Mouse (Mus musculus) cerebellum, adult 11 months (tissue): ENCODE results near the gene Ccr1l1.
"Not testable (repeated sequence)": the region's sequence is repeated elsewhere in the genome, so short reads cannot be mapped to it uniquely, and the experiment has no call there.

Experiments
- DNase-seq: peaks from one replicate; pipeline ENCODE4 v3.0.0; 2022

Gene Ccr1l1

DNA sequence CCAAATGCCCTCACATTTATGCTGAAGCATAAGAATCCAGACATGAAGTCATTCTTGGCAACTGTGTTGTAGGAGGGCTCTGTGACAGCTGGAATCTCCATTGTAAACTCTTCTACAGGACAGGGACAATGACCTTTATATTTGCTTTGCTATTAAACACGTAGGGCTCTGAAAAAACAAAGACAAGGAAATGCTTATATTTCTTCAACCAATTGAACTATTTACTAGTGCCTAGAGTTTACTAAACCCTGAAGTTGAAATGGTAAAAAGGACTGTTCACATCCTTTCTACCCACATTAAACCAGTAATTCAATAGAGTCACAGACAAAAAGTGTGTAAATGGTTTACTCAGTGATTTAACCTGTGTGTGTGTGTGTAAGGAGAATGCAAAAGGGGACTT is at the start of gene Ccr1l1:
Gene Ccr1l1, minus strand, starts transcription at position 101 of the 400 bp plus-strand sequence.
- DNase-seq = no peak

DNA sequence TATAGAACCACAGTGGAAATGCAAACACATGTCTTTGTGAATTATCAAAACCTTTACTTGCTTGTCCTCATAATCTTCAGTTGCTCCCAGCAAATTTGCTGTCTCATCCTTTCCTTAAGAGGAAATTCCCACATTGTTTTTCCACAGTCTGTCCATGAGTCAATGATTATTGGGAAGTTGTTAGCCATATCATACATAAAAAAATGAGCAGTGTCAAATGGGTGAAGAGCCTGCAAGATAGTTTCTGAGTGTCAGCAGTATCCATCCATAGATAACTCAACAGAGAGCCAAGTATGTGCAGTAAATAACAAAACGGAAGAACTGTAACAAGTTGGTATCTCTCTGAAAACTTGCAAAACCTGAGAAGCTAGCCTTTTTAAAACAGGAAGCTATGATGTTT is 43.5 kb upstream of the Ccr1l1 start, which contains the start of gene Ccr3:
Gene Ccr3, plus strand, starts transcription at position 301 of the 400 bp plus-strand sequence.
- DNase-seq = no peak

DNA sequence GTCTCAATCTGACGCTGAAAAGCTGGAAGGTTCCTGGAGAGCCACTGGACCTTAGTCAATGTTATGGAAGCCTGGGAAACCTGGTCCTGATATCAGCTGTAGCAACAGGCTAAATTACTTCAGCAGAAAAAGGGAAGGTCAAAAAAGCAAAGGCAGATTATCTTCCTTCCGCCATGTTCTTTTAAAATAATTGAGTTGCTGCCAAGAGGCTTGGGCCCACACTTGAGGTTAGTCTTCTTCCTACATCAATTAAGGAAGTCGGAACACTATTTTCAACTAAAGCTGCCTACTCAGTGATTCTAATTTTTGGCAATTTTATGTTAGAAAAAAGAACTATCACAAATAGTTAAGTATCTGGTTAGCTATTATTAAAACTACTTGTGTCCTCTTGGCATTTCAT is 41.7 kb upstream of the Ccr1l1 start:
- DNase-seq = no peak

- no peak for DNase-seq
Measured at GRCm38 (mm10) chr9:124016048-124016447, 37.8 kb upstream of the Ccr1l1 start.

DNA sequence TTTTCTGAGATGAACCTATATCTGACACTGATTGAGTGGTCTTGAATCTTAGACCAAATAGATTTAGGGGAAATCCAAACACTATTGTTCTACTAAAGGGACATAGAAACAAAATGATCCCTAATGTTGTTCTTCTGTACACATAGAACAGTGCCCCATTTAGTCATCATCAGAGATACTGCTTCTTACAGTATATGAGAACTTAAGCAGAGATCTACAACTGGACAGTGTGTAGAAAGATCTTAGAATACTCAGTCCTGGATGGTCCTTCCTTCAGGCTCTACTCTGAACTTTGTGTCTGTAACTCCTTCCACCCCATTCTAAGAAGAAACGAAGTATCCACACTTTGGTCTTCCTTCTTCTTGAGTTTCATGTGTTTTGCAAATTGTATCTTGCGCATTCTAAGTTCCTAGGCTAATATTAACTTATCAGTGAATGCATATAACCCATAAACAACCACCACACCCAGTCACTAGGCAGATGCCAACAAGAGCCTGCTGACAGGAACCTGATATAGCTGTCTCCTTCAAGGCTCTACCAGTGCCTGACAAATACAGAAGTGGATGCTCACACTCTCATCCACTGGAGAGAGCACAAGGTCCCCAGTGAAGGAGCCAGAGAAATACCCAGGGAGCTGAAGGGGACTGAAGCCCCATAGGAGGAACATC is 36.9 kb upstream of the Ccr1l1 start:
- DNase-seq = no peak

DNA sequence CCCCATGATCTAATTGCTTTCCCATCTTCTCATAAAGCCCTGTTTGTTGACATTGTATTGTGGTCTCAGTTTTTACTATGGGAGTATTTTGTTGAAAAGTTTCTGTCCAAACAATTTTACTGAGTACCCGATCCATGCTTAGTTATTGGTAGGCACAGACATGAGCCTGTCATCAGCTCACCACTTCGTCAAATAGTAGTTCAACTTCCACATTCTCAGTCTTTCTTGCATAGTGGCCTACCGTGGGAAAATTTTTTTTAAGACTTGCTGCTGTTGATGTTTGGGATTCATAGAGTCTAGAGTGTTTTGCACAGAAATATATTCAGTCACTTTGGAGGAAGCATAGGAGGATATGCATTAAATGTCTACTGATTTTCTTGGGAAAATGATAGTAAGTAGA is 35.1 kb upstream of the Ccr1l1 start:
- DNase-seq = no peak

DNA sequence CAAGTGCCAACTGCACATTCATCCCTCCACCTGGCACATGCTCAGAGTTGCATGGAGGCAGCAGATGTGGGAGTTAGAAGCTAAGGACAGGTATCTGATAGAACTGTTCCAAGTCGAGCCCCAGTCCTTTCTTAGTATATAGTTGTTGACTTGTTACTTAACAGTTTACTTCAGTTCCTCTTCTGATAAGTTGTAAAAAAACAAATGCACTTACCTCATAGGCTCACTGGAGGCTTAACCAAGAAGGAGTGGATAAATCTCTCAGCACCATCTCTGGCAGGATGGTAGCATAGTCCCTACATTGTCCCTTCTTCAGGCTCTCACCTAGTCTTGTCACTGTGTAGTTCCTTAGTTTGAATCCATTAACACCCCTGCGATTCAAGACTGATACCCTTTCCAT is 34.5 kb upstream of the Ccr1l1 start:
- no peak for DNase-seq

GRCm38 (mm10) chr9:123999784-124000183 is 21.6 kb upstream of the Ccr1l1 start:
- DNase-seq = no peak

- no peak for DNase-seq
Measured at GRCm38 (mm10) chr9:123997719-123998118, 19.5 kb upstream of the Ccr1l1 start.

DNA sequence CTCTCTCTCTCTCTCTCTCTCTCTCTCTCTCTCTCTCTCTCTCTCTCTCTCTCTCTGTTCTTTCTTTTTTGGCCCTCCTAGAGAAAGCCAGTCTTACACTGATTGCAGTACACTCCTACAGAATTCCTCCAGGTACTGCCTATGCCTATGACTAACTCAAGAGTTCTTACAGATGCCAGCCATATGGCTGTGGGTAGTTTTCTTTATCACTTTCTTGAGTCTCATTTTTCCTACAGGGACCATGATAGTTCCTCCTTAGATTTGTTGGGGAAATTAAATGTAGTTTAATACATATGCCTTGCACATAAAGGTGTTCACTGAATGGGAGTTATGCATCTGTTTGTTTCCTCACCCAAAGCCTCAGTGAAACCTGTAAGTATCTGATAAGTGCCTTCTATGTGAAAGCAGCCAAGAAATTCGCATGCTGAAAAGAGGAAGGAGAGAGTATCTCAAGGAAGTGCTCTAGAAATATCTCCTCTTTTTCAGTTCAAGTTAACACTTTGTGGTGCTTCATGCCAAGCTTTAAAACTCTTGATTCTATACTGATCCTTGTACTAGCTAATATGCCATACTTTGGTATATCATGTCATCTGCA is 13.2 kb upstream of the Ccr1l1 start:
- DNase-seq = no peak

GRCm38 (mm10) chr9:123989671-123990070 is 11.5 kb upstream of the Ccr1l1 start:
- DNase-seq = no peak

DNA sequence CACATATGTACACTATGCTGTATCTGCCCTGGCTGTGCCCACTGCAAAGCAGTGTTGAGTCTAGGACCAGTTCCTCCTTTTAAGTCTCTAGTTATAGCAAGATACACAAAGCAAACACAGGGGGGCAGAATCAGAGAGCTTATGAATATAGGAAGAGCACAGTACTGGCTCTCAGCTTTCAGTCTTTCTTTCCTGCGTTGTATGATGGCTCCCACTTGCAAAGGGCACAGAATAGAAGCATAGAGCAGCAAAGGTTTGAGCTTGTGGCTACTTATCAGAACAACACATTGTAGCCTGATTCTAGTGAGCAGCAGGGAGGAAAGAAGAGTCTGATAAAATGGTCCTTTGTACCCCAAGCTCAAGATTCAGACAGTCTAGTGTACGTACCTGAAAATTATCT is 8.0 kb upstream of the Ccr1l1 start:
- DNase-seq = no peak

DNA sequence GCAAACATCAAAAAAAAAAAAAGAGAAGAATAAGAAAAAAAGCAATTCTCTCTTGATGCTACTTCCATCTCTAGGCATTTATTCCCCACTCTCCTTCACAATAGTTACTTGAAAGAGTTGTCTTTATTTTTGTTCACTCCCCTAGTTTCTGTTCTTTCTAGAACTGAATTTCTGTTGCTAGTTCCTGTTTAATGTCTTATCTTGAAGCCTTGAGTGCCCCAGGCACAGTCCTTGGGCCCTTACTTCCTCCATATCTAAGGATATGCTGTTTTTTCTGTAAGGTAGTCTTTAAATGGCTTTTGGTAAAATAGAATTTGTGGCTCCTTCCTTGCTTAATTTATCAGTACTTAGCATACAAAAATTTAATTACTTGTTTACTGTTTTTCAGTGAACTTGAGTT is 6.7 kb upstream of the Ccr1l1 start:
- DNase-seq = no peak

DNA sequence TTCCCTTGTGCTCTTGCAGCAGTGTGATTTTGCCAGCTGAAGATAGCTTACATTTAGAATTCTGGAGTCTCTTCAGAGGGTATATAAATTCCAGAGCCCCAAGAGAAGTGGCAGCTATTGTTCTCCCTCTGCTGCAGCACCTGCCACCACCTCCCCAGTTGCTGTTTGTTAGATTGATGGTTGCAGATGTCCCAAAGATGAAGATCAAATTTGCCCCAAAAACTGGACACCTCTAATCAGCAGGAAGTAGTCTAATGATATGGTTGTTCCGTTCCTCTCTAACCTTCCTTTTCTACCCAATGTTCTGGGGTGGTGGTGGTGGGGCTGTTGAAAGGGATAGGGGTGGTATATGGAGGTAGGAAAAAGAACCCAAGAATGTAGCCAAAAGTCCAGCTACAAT is 4.5 kb upstream of the Ccr1l1 start:
- no peak for DNase-seq

- no peak for DNase-seq
Measured at GRCm38 (mm10) chr9:123981909-123982308, 3.7 kb upstream of the Ccr1l1 start.

- not testable (repeated sequence) for DNase-seq
Measured at GRCm38 (mm10) chr9:123980858-123981475, 2.8 kb upstream of the Ccr1l1 start.

DNA sequence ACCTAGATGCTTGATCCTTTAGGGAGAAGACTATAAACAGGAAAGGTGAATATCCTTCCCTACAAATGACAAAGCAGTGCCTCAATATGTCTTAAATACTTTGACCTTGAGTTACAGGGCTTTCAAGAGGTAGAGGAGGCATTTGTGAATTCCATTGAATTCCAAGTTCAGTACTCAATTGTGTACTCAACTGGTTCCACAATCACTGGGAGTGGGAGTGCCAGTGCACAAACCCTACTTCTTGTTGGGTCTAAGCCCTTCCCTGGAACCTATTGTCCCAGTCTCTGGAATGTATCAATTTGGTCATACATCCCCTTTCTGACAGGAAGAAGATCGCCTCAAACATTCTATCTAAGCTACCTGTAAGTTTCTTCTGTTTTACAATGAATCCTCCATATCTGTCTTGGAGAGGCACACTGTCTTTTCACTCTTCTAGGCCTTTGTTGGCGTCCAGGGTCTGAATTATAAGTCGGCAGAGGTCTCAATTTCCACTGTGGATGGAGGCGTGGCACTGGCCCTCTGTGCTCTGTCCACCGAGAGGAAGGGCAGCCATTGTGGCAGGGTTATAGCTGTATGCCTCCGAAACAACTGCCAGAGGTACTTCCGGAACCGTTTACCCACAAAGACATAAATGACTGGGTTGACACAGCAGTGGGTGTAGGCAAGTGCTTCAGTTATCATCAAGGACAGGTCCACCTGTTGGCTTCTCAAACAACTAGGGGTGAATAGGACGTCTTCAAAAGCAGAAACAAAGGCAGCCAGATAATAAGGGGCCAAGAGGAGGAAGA is 1.1 kb downstream of the Ccr1l1 start:
- DNase-seq = no peak

DNA sequence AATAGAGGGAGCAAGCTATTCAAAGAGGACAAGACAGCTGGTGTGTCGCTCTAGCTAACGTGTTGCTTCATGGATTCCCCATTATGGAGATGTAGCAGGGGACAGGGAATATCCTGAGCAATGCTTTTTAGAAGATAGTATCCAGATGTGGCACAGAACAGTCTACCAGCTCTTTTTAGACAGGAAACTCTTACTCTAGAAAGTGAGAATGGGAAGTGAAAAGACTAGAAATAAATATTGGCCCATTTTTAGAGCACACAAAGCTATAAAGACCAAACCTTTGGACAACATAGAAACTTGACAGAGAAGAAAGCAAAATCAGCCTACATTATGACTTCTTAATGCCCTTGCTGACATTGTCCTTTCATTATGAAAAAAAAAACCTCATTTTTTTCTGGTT is 2.6 kb downstream of the Ccr1l1 start:
- no peak for DNase-seq

GRCm38 (mm10) chr9:123968290-123968912 is 9.8 kb downstream of the Ccr1l1 start, which contains the start of gene Ccr1:
Ccr1 (minus strand) TSS chr9:123968692.
- no peak for DNase-seq

DNA sequence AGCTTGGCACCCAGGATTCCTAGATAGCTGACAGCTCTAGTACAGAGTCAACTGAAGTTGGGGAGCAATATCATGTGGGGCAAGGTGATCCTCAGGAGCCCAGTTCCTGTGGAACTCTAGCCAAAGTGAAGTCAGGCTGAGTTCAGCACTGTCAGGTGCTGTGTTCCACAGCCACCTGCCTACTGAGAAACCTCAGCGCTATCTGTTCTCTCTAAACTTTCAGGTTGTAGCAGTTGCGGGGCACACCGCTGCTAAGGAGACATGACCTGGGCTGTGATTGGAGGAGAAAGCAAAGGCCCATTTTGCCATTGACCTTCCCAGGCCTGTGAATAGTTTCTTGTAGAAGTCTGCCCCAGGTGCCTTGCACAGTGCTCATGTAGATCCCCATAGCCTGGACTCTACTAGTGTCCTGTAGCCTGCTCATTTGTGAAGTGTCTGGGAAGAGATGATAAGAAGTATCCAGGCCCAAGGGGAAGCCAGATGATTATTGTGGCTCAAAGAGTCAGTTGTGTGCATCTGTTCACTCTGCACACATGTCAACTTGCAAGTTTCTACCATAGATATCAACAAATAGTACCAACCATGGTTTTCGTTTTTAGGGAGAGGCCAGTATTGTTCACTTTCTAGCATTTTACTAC is 11.2 kb downstream of the Ccr1l1 start:
- DNase-seq = not testable (repeated sequence)

DNA sequence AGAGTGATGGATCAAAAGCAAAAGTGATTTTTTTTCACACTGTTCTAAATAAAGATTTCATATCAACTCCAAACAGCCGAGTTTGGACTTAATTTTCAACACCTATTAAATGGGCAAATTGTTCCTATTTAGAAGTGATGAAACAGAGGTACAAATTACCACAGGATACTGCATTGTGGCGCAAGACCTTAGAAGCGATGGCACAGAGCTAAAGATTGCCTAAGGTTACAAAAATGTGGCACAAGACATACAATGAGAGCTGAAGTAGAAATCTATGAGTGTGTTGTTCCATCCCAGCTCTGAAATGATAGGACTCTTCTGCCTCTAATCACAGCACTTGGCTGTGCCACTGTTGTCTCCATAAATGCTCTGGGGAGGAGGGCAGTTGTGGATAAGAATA is 13.4 kb downstream of the Ccr1l1 start:
- no peak for DNase-seq

- DNase-seq = no peak
Measured at GRCm38 (mm10) chr9:123960161-123960560, 18.0 kb downstream of the Ccr1l1 start.
